Mouse (Mus musculus) stomach, embryonic 16.5 days (tissue): ENCODE results near the gene Gsto2. TPM values are rescaled to one million over a fixed set of nuclear protein-coding genes. Genes with fewer than 3 reads are reported as not detected.

Experiments used
- ATAC-seq: fragments of 200-750 bp; cut with Nextera tagmentation; 2 replicates; pipeline ENCODE4 v1.8.0; 2017; ENCODE audit warnings: moderate number of reproducible peaks, moderate TSS enrichment; ENCODE audit not compliant: insufficient read depth, low FRiP score
- H3K27ac ChIP-seq: fragments of 300-500 bp; sonication (generic); 2 replicates; pipeline ENCODE4 v1.5.1; 2014; ENCODE audit warnings: low read length
- H3K27me3 ChIP-seq: fragments of 300-500 bp; sonication (generic); 2 replicates; pipeline ENCODE4 v1.6.1; 2014; ENCODE audit warnings: low read length, control low read depth, mixed read lengths; ENCODE audit not compliant: control insufficient read depth, insufficient read depth
- H3K36me3 ChIP-seq: fragments of 300-500 bp; sonication (generic); 2 replicates; pipeline ENCODE4 v1.6.1; 2014; ENCODE audit warnings: low read length; ENCODE audit not compliant: control insufficient read depth, insufficient read depth
- H3K4me1 ChIP-seq: fragments of 300-500 bp; sonication (generic); 2 replicates; pipeline ENCODE4 v1.6.1; 2014; ENCODE audit warnings: low read length, control low read depth, mixed read lengths; ENCODE audit not compliant: control insufficient read depth, insufficient read depth
- H3K4me2 ChIP-seq: fragments of 300-500 bp; sonication (generic); 2 replicates; pipeline ENCODE4 v1.6.1; 2014; ENCODE audit warnings: low read depth, low read length, mixed read lengths
- H3K4me3 ChIP-seq: fragments of 300-500 bp; sonication (generic); replicated peaks from 2 replicates; pipeline ENCODE4 v1.5.1; 2014; ENCODE audit warnings: mild to moderate bottlenecking, low read length
- H3K9ac ChIP-seq: fragments of 300-500 bp; sonication (generic); 2 replicates; pipeline ENCODE4 v1.6.1; 2014; ENCODE audit warnings: low read length
- H3K9me3 ChIP-seq: fragments of 300-500 bp; sonication (generic); replicated peaks from 2 replicates; pipeline ENCODE4 v1.6.1; 2016; ENCODE audit warnings: low read length, control low read depth; ENCODE audit not compliant: control insufficient read depth
- WGBS: fragments of 180-500 bp; shearing (Covaris S2); extraction: QIAGEN DNeasy Blood & Tissue Kit; methylation state at CpG from one replicate; pipeline ENCODE4 v1.1.7; 2014; 5-methylcytosine and 5-hydroxymethylcytosine counted together
- microRNA-seq: library from miRNA; unstranded; fragments of <30 nt; microRNA quantifications from one replicate; pipeline ENCODE4, GENCODE M21; 2016
- polyA plus RNA-seq: library from polyadenylated mRNA; unstranded; fragments of >200 nt; fragmentation: Nextera tagmentation; extraction: Ambion mirVana; gene quantifications from 2 replicates; pipeline ENCODE4 v1.2.1, GENCODE M21; 2015

Gene Gsto2
- polyA plus RNA-seq, 1 experiment from 2014 or later, result 2.0 TPM

DNA sequence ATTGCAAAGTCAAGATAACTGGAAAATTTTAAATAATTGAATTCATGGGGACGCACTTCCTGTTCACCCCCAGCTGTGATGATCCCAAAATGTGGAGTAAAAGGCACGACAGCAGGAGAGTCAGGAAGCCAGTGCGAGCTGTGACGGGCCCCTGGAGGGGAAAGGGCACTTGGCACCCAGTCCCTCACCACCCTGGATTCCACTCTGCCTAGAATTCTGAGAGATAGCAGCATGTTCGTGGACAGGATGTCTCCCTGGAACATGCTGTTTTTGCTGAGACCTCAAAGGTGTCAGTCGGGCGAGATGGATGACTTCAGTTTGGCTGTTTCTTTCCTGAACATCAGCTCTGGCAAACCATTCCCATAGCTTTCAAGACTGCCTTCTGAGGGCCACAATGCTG, 60.5 kb downstream of the Gsto2 start:
- no peaks in the 10 kb centered on the region for H3K27me3 ChIP-seq
- H3K4me2 ChIP-seq, result no peak overlapping the region
- no peak overlapping the region for H3K27ac ChIP-seq
- no peak overlapping the region for H3K9ac ChIP-seq
- H3K4me3 ChIP-seq, result no peak overlapping the region
- 73% methylated on average over 7 of the region's 7 CpGs for whole genome bisulfite sequencing
- H3K36me3 ChIP-seq, result no peaks in the 10 kb centered on the region
- H3K4me1 ChIP-seq, result peaks cover 4% of the 10 kb centered on the region; the same call in 1 of the 2 replicates
- H3K9me3 ChIP-seq, result no peaks in the 10 kb centered on the region
- no peak for ATAC-seq

DNA sequence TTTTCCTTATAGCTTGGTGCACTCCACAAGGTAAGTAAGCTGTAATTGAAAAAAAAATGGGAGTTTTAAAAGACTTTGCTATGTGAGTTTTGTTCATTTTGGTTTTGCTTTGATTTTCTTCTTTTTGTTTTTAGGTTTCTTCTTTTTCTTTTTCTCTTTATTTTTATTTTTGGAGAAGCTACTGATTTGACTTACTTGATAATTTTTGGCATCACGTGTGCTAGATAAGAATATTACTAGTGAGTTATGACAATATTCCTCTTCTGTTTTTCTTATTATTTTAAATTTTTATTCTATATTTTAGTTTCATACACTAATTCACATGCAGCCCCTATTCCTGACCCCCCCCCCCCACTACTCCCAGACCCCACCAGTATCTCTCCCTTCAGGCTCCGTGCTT, 61.7 kb downstream of the Gsto2 start:
- Histone ChIP-seq H3K9ac (no peak overlapping the region), H3K36me3 (no peaks in the 10 kb centered on the region), H3K27ac (no peak overlapping the region), H3K9me3 (no peaks in the 10 kb centered on the region), H3K4me2 (no peak overlapping the region), H3K4me1 (peaks cover 9% of the 10 kb centered on the region; the same call in 1 of the 2 replicates), H3K27me3 (no peaks in the 10 kb centered on the region), H3K4me3 (no peak overlapping the region)
- 80% methylated on average over 2 of the region's 2 CpGs for WGBS
- no peak for ATAC-seq

DNA sequence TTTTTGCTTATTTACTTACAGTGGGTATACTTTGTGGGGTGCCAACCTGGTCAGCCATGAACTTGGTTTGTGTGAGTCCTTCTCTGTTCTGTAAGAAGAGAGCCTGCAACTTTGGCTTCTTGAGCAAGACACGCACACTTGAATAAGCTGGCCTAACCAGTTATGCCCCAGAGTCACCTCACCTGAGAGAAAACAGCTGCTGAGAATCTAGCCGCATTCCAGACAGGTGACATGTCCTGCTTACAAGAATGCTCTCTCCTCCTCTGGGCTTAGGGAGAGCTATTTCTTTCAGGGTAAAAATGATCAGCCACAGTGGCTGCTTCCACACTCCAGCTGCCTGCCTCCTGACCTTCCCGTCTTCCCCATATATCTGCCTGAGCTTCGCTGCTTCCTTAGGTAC, 63.7 kb downstream of the Gsto2 start:
- WGBS, result 54% methylated on average over 4 of the region's 4 CpGs
- no peak for ATAC-seq
- H3K4me3 ChIP-seq, result no peak overlapping the region
- H3K27me3 ChIP-seq, result no peaks in the 10 kb centered on the region
- H3K27ac ChIP-seq, result peak overlapping the region; percentile 56; the same call in 1 of the 2 replicates
- no peaks in the 10 kb centered on the region for H3K36me3 ChIP-seq
- H3K9ac ChIP-seq, result 0 out of 2 replicates have a peak overlapping the region, but pooled peaks have one; percentile 2
- no peak overlapping the region for H3K4me2 ChIP-seq
- H3K4me1 ChIP-seq, result peaks cover 9% of the 10 kb centered on the region; the same call in 1 of the 2 replicates
- H3K9me3 ChIP-seq, result no peaks in the 10 kb centered on the region

DNA sequence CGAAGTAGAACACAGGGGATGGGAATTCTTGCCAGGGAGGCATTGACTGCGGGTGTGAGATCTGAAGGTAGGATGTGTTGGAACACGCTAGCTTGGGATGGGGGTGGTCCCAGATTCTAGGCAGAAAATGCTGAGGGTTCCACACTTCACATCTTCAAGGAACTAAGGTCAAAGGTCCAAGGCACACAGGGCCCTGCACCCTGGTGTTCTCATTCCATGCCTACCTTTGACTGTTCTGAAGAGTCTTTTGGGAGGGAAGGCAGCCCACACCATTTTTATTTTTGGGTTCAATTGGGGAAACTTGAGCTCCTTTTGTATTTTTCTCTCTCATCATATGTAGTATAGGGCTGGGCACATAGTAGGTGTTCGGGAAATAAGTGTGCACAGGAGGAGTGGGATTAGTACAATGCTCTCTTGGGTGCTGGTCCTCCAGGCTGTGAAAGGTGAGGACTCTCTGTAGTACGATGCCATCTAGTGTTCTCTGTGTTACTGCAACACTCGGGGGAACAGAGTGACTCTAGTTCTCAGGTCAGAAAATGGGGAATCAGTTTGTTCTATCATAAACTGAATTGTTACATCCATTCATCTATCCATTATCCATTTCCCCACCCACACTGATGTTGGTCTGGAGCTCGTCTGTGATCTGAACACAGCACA, 66.8 kb downstream of the Gsto2 start:
- Histone ChIP-seq H3K4me1 (peaks cover 9% of the 10 kb centered on the region; the same call in 1 of the 2 replicates), H3K4me2 (no peak overlapping the region), H3K36me3 (no peaks in the 10 kb centered on the region), H3K27ac (peak overlapping the region; percentile 31; the same call in 1 of the 2 replicates), H3K4me3 (no peak overlapping the region), H3K9me3 (no peaks in the 10 kb centered on the region), H3K27me3 (no peaks in the 10 kb centered on the region), H3K9ac (no peak overlapping the region)
- ATAC-seq, result peak; percentile 73; the same call in 1 of the 2 replicates
- WGBS, result 38% methylated on average over 7 of the region's 7 CpGs

DNA sequence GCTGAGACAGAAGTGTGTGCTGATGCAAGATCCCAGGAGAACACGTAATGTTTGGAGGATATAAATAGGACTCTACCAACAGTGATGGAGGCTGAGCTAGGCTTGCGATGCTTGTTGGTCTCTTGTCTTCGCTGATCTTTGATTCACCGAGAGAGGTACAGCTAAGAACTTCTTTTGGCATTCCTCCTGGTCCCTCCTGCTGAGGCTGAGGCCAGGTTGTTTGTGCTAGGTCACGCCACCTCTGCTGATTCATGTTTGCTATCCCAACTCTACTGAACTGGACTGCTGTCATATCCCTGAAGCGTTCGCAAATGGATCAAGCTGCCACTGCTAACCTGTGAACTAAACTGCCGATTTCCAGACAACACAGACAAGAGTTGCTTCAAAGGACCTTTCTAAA, 68.8 kb downstream of the Gsto2 start:
- H3K27ac ChIP-seq, result no peak overlapping the region
- H3K27me3 ChIP-seq, result peaks cover 8% of the 10 kb centered on the region; the same call in 1 of the 2 replicates
- H3K9me3 ChIP-seq, result no peaks in the 10 kb centered on the region
- no peaks in the 10 kb centered on the region for H3K36me3 ChIP-seq
- no peak overlapping the region for H3K4me3 ChIP-seq
- ATAC-seq, result no peak
- peaks cover 18% of the 10 kb centered on the region for H3K4me1 ChIP-seq
- H3K4me2 ChIP-seq, result no peak overlapping the region
- WGBS, result 91% methylated on average over 8 of the region's 8 CpGs
- no peak overlapping the region for H3K9ac ChIP-seq

DNA sequence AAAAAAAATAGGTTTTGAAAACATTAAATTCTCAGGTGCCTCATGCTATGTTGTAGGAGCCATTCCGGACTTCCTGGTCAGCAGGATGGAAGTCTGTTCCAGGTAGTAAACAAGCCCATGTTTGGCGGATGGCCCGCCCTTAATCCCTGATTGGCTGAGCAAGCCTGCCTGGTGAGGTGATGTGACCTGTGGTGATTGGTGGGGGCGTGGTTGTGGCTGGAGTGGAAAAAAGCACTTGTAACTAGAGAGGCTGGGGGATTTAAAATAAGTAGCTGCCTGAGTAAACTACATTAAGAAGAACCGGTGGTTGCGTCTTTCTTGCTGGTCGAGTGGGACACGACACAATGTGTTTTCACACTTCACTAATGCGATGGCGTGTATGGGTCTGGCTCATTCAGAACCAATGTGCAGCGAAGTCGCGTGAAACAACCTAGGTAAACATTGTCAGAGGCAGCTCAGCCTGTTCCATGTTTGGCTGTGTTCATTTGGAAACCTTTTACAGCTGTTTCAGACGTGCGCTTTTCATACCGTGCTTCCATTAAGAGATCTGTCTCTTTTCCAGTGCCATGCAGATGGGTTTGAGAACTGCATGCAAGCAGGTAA, 69.4 kb downstream of the Gsto2 start:
- H3K9me3 ChIP-seq, result no peaks in the 10 kb centered on the region
- H3K4me3 ChIP-seq, result 0 out of 2 replicates have a peak overlapping the region, but pooled peaks have one; percentile 8
- H3K4me2 ChIP-seq, result peak overlapping the region; percentile 29; the same call in 1 of the 2 replicates
- H3K36me3 ChIP-seq, result no peaks in the 10 kb centered on the region
- H3K9ac ChIP-seq, result peak overlapping the region; percentile 26; the same call in 1 of the 2 replicates
- no peak for ATAC-seq
- WGBS, result 59% methylated on average over 16 of the region's 16 CpGs
- H3K27ac ChIP-seq, result peak overlapping the region; percentile 23
- peaks cover 8% of the 10 kb centered on the region; the same call in 1 of the 2 replicates for H3K27me3 ChIP-seq
- peaks cover 14% of the 10 kb centered on the region for H3K4me1 ChIP-seq

DNA sequence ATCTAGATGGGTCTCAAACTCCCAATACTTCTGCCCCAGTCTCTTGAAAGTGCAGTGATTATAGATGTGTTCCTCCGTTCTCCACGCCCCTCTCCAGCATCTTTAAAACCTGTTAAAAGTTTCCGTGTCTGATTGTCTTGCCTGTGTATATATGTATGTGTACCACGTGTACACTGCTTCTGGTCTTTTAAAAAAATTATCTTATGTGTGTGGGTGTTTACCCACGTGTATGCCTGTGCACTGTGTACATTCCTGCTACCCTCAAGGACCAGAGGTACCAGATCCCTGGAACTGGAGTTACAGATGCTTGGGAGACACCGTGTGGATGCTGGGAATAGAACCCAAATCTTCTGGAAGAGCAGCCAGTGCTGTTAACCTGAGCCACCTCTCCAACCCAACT, 70.2 kb downstream of the Gsto2 start:
- Histone ChIP-seq H3K4me1 (peaks cover 14% of the 10 kb centered on the region), H3K27me3 (peaks cover 8% of the 10 kb centered on the region; the same call in 1 of the 2 replicates), H3K27ac (no peak overlapping the region), H3K36me3 (no peaks in the 10 kb centered on the region), H3K4me2 (no peak overlapping the region), H3K9ac (no peak overlapping the region), H3K4me3 (no peak overlapping the region), H3K9me3 (no peaks in the 10 kb centered on the region)
- ATAC-seq, result no peak
- 74% methylated on average over 6 of the region's 6 CpGs for WGBS

Small RNA genes lying within 50 kb of the gene (microRNA-seq; reads per million reads assigned to microRNA genes)
- gene Gm22240, result not detected

Other genes starting within 250 kb of the Gsto2 start
- gene Col17a1, start 173.4 kb upstream of the Gsto2 start, polyA plus RNA-seq, result 12.8 and 16.0 TPM in 2 replicates
- 290 and 293 TPM in 2 replicates for gene Sfr1, start 133.9 kb upstream of the Gsto2 start, polyA plus RNA-seq
- 2,215 and 3,106 TPM in 2 replicates for gene Gsto1, start 10.6 kb upstream of the Gsto2 start, polyA plus RNA-seq
- 1.1 TPM in 2 replicates for gene Cfap43, start 53.8 kb downstream of the Gsto2 start, polyA plus RNA-seq
- gene Itprip, start 53.8 kb downstream of the Gsto2 start, polyA plus RNA-seq, result 18.7 and 20.1 TPM in 2 replicates
- 0.04 TPM in 1 of 2 replicates, not detected in the other for gene Cfap58, start 72.1 kb downstream of the Gsto2 start, polyA plus RNA-seq